Mouse (Mus musculus) ovary, postnatal 14 days (tissue): ENCODE measurements around the gene Aggf1.

Source experiments
- DNase-seq: peaks from one replicate; pipeline ENCODE4 v3.0.0; 2022; ENCODE audit warnings: low spot score

Aggf1 gene

GRCm38 (mm10) chr13:95332086-95332899 is 42.9 kb downstream of the Aggf1 start:
- DNase-seq, result no peak

GRCm38 (mm10) chr13:95330507-95330906 is 44.6 kb downstream of the Aggf1 start:
- no peak for DNase-seq

- no peak for DNase-seq
Observed at GRCm38 (mm10) chr13:95328767-95329166, 46.4 kb downstream of the Aggf1 start.

GRCm38 (mm10) chr13:95327345-95327741 is 47.8 kb downstream of the Aggf1 start:
- no peak for DNase-seq

DNA sequence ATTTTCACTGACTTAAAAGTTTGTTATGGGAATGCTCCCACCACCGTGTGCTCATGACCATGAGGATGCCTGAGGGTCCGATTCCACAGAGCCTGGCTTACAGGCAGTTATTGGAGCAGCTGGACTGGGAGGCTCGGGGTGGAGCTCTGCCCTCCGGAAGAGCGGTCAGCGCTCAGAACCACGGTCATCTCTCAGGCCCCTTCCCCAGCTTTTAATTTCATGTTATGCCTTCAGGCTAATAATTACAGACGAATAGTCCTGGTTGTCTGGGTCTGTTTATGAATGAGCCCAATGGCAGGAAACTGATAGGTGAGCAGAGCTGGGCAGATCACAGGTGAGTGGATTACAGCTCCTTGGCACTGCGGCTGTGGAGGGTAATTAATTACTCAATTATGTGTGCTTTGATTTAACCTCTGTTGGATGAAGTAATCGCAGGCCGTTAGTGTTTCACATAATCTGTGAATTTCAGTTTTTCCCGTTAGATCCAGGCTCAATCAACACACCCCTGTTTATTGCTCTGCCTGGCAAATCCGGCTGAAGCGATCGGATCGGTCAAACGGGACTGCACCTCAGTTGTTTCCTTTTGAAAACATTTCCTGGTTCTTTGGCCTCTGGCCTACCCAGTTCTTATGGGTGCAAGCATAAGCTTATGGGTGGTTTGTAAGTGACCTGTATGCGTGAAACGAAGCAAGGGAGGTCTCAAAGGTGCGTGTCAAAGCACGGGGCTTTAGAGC is 48.4 kb downstream of the Aggf1 start:
- no peak for DNase-seq

- no peak for DNase-seq
Observed at GRCm38 (mm10) chr13:95325907-95326550, 49.1 kb downstream of the Aggf1 start.

GRCm38 (mm10) chr13:95325080-95325906 is 49.9 kb downstream of the Aggf1 start:
- DNase-seq, result peak; percentile 72

DNA sequence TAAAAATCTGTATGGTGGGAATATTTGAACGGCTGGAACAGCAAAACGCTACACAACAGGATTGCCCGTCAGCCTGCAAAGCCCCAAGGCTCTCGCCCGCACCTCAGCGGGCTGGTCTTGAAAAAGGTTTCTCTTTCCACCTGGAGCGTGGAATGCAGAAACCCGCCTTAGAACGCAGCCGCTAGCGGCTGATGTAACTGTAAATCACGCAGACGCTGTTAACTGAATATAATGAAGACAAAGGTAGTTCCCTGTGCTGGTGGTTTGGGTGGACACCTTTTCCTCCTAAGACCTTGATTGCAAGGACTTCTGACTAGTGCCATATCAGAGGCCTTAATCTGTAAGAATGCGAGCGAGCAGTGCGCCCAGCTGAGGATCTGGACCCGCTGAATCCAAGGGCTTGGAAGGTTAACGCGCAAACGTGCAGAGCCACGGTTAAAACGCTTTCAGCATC is 50.5 kb downstream of the Aggf1 start:
- no peak for DNase-seq

GRCm38 (mm10) chr13:95323950-95324625 is 51.1 kb downstream of the Aggf1 start:
- peak; percentile 51 for DNase-seq

- no peak for DNase-seq
Observed at GRCm38 (mm10) chr13:95323400-95323799, 51.8 kb downstream of the Aggf1 start, which contains the start of gene Zbed3. TSS of gene Zbed3 (plus strand) at chr13:95323612.

- no peak for DNase-seq
Observed at GRCm38 (mm10) chr13:95320451-95320850, 54.7 kb downstream of the Aggf1 start.

DNA sequence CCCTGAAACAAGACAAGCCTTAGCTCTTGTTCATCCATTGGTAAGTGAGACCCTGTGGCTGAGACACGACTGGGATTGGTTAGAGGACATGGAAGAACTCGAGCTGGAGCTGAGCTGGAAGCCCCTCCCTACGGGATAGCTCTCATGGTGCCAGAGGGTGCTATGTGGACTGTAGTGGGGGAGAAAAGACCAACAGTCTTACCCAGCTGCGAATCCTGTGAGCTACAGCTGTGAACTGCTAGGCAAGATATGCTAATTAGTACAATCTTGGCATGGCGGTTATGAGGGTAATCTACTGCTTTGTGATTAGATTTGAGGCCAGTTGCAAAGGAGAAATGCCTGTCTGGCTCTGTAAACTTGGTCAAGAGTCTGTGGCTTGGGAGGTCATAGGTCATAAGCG is 56.0 kb downstream of the Aggf1 start:
- no peak for DNase-seq

DNA sequence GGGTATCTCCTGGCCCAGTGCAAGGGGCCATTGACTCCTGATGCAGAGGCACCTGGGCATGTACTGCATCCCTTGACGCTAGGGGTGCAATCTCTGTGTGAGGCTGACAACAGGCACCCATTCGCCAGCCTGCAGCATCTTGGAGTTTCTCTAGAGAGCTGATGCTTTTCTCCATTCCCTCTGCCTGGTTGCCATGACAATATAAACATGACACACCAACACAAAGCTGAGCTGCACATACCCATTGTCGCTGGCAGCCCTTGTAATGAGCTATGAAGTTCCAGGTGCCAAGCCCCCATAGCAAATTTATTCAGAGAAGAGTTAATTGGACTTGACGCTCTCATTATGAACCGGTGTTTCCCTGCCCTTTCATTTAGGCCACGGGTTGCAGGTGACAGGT is 63.1 kb downstream of the Aggf1 start:
- no peak for DNase-seq

DNA sequence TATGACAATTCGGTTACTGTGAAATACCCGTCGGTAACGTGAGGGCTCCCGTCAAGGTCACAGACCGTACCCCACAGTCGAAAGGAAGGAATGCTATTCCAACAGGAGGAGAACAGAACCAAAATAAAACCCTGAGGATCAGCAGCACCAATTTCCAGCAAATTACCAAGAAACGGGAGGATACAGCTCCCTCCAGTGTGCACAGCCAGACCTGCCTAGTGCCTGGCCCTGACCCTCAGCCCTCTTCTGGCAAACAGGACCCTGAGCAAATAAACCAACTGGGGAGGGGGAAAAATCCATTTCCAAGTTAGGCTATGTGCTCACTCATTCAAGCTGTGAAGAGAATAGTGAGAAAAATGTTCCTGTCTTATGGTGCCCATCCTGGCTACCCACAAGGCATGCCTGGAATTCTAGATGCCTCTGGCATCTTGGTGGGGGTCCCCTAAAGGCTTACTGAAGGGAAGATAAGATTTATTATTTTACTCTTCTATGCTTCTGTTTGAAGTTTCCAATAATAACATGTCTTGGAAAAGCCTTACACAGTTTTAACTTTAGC is 68.0 kb downstream of the Aggf1 start:
- no peak for DNase-seq

- no peak for DNase-seq
Observed at GRCm38 (mm10) chr13:95306596-95306995, 68.6 kb downstream of the Aggf1 start.
